Mouse (Mus musculus) cerebellum, adult 2 months (tissue): ENCODE data around the gene Il10.

Experiments used
- CTCF ChIP-seq: fragments of 200-500 bp; IDR thresholded peaks from 2 replicates; pipeline ENCODE4 v1.5.1; 2011; ENCODE audit warnings: low read depth, mild to moderate bottlenecking, control low read depth, low read length, moderate library complexity, borderline replicate concordance; ENCODE audit not compliant: insufficient read depth
- POLR2A ChIP-seq: fragments of 200-500 bp; IDR thresholded peaks from 2 replicates; pipeline ENCODE4 v1.6.1; 2011; ENCODE audit warnings: low read length, control low read depth, borderline replicate concordance; ENCODE audit not compliant: insufficient read depth

GRCm38 (mm10) chr1:130995515-130995914 lies 24.1 kb upstream of the Il10 start:
- TF ChIP-seq CTCF (no peak), POLR2A (no peak)
